Mouse (Mus musculus) urinary bladder, adult 2 months (tissue): ENCODE measurements around the gene Eid2. TPM values are rescaled to one million over a fixed set of nuclear protein-coding genes. Genes with fewer than 3 reads are reported as not detected.
A peak's percentile ranks its signal among the peaks of the same experiment; 100 is the strongest.
"Not testable (repeated sequence)": the region's sequence is repeated elsewhere in the genome, so short reads cannot be mapped to it uniquely, and the experiment has no call there.

Source experiments
- DNase-seq: peaks from one replicate; pipeline ENCODE4 v3.0.0; 2022; ENCODE audit warnings: low spot score
- polyA plus RNA-seq: library from polyadenylated mRNA; depleted of rRNA; stranded (reverse); fragments of >200 nt; gene quantifications from 2 replicates; pipeline ENCODE4 v1.2.3, GENCODE M21; 2012; rRNA removed

Eid2 gene
- polyA plus RNA-seq = 14.8 and 15.6 TPM in 2 replicates

DNA sequence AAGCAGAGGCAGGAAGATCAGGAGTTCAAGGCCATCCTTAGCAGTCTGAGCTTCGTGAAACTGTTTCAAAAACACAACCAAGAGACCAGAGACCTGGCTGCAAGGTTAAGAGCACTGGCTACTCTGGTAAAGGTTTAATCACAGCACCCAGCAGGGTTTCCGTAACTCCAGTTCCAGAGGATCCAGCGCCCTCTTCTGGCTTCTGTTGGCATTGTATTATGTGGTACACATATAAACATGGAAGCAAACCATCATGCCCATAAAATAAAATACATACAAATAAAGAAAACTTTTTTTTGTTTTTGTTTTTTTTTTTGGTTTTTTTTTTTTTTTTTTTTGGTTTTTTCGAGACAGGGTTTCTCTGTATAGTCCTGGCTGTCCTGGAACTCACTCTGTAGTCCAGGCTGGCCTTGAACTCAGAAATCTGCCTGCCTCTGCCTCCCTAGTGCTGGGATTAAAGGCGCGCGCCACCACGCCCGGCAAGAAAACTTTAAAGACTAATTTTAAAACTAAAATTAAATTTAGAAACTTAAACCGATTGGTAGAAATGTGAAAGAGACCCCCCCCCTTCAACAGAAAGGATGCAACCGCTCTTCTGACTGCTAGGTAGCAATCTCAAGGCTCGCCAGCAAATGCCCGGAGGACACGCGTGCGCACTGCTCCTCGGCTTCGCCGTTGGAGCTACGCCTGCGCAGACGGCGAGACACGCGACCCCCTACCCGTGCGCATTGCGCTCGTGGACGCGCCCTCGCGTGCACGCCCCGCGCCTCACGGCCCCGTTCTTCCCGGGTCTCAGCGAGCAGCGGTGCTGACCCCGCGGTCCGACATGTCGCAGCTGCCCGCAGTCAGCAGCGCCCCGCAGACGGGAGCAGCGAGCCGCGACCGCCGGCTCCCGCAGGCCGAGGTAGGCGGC lies at the start of gene Eid2:
TSS of gene Eid2 (plus strand) at position 753 of the 913 bp plus-strand sequence.
- DNase-seq = peak; percentile 63

DNA sequence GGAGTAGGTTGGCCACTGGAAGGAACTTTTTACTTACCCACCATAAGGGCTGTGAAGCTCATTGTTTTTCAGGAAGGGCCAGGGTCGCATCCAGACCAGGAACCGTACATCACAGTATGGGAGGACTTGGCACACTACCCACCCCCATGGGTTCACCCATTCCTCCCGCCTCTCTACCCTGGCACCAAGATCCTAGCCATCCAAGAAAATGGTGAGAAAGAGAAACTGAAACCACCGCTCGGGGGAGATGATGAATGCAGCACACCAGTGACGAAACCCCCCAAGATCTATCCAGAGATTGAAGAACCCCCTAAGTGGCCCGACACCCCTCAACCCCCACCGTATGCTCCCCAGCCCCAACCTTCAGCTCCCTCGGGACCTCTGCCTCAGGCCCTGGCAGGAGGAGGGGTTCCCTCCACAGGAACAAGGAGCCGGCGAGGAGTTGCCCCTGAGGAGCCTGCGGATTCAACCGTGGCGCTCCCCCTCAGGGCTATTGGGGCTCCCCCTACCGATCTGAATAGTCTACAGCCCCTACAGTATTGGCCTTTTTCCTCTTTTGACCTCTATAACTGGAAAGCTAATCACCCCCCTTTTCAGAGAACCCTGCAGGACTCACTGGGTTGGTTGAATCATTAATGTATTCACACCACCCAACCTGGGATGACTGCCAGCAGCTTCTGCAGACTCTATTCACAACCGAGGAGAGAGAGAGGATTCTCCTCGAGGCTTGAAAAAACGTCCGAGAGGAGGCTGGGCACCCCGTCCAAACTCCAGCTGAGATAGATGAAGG lies 48.5 kb upstream of the Eid2 start:
- not testable (repeated sequence) for DNase-seq

DNA sequence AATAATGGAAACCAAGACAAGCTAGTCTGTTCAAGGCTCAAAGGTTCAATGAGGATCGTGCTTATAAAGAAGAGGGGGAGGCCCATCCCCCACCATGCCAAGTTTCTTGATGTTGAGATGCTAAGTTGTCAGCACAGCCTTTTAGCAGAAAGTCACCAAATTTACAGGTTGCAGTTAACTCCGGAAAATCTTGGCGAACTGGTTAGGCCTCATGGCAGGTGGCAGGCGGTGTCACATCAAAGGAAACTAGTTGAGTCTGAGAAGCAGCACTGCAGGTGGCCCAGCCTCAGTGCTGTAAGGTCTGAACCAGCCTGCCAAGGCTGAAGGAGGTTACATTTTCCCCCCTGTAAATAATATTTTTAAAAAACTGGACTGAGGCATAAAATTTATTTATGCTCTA lies 40.8 kb upstream of the Eid2 start:
- not testable (repeated sequence) for DNase-seq

DNA sequence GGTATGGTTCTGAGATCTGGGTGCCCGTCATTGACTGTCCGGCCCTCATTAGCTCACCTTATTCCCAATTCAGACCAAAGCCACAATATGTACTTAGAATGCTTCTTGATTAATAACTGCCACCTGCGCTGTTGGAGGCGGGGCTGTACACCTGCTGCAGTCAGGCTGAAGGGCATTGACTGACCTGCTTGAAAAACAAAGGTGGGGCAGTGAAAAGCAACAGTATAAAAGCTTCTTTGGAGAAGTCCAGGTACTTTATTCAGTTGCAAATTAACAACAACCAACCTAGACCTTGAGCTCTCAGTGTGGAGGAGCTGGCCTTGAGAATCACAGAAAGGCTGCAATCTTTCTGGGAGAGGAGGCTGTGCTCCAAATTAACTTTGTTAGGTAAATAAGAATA lies 40.3 kb upstream of the Eid2 start:
- DNase-seq = not testable (repeated sequence)

DNA sequence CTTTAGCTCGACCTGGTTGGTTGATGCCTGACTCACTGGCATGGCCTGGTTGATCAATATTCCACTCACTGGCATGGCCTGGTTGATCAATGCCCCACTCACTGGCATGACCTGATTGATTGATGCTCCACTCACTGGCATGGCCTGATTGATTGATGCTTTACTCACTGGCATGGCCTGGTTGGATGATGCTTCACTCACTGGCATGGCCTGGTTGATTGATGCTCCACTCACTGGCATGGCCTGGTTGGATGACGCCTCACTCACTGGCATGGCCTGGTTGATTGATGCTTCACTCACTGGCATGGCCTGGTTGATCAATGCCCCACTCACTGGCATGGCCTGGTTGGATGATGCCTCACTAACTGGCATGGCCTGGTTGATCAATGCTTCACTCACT lies 23.7 kb upstream of the Eid2 start:
- DNase-seq = not testable (repeated sequence)

DNA sequence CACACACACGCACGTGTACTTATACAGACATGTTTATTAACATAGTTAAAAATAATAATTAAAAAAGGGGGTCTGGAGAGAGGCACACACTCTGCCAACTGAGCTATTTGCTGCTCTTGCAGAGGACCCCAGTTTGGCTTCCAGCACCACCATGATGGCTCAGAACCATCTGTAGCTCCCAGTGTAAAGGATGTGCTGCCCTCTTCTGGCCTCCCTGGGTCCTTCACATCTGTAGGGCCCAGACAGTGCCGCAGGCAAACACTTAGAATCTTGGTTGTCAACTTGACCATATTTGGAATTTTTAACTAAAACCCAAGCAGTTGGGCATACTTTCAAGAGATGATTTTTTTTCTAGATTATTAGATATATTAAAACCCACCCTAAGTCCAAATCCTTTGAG lies 18.7 kb upstream of the Eid2 start:
- DNase-seq = no peak

DNA sequence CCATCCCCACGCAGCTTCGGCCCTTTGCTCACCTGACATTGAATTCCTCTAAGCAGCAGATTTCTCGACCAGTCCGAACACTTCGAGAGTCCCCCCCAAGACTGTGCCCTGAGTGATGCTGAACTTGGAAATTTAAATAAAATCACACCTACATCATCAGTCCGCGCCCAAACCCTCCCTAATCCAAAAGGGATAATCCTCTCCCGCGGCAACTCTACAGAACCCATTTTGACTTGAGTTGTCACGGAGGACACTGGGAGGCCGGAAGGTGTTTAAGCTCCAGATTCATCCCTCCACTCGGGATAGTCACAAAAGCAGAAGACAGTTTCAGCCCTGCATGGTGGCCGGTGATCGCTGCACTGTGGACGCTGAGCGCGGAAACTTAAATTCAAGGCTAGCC lies 15.7 kb upstream of the Eid2 start:
- DNase-seq = no peak

DNA sequence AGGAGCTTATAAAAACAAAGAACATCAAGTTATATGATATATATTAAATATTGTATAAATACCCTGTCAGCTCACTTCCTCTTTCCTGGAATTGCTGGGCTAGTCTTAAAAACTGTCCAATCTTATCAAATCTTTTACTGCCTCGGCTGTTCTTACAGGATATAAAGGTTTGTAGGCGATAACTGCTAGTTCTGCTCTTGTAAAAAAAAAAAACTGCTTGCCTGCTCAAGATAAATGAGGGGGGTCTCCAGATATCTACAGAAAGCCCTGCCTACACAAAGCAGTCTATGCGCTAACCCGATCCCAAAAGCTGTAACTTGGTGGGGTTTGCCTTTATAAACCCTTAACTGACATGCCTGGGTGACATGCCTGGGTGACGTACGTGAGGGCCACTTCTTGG lies 13.1 kb upstream of the Eid2 start:
- DNase-seq = no peak

DNA sequence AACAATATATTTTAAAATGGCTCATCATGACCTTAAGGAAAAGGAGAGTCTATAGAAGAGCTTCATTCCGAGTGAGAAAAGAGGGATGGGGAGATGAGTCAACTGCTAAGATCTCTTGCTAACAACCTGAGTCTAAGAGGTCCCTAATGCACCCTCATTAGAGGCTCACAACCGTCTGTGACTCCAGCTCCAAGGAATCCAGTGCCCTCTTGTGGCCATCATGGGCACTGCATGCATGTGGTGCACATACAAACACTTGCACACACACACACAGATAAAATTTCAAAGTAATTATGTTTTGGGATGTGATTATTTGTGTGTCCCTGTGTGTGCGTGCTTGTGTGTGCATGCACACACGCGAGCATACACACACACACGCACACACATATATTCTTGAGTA lies 12.2 kb upstream of the Eid2 start:
- DNase-seq = no peak

DNA sequence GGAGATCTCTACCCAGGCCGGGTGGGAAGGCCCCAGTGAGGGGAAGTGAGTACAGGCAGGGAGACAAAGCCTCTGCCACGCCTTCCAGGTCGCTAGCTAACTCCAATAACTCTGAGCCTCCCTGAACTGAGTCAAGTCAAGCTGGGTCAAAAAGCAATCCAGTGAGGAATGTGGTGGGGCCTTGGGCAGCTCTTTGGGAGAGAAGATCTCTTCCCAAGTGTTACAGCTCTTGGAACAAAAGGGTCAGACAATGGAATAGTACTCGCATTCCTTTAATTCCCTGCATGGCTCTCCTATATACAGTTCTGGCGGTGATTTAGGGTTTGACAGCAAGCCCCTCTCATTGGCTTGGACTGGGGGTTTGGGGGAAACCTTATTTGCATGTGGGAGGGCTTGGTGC lies 4.8 kb upstream of the Eid2 start:
- DNase-seq = no peak

DNA sequence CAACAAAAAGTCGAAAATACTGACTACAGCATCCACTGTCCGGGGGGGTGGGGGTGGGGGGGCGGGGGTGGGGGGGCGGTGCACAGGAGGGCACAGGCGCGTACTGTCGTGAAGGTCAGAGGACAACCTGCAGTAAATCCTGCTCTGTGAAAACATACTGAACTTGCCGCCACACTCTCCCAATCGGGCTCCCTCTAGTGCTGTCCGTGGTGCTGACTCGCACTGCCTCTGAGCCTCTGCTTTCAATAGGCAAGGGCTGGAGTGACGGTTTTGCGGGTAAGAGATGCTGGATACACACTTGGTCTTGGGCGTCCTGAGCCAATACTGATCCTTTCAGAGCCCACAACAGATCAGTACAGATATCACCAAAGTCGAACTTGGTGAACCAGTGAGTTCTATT lies 3.9 kb upstream of the Eid2 start:
- DNase-seq = peak; percentile 34

DNA sequence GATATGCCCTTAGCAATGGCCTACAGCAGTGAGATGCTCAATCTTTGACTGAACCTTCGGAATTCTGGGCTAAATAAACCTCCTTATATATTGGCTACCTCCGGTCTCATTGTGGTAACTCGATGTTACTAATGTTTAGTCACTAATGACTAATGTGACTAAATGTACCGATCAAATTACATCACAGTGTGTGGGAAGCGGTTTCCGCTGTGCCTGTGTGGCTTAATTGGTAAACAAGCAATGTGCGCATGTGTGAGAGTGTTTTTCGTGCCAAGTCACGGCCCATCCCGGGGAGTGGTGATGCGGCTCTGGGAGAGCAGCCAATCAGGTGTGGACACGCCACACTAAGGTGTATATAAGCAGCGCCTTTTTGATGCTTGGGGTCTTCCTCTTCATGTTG lies 2.3 kb upstream of the Eid2 start:
- DNase-seq = no peak

DNA sequence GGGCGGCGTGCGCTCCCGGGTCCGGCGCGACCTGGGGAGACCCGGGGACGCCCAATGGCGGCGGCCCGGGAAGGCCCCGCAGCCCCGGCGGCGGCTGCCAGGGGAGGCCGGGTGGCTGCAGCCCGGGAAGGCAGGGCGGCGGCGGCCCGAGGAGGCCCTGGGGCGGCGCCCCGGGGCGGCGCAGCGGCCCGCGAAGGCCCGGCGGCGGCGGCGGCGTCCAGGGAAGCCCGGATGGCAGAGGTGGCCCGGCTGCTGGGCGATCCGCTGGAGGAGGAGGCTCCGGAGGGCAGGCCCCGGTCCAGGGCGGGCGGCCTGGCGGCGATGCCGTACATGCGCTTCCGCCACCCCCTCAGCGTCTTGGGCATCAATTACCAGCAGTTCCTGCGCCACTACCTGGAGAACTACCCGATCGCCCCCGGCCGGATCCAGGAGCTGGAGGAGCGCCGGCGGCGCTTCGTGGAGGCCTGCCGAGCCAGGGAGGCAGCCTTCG lies 406 bp downstream of the Eid2 start:
- peak; percentile 67 for DNase-seq

DNA sequence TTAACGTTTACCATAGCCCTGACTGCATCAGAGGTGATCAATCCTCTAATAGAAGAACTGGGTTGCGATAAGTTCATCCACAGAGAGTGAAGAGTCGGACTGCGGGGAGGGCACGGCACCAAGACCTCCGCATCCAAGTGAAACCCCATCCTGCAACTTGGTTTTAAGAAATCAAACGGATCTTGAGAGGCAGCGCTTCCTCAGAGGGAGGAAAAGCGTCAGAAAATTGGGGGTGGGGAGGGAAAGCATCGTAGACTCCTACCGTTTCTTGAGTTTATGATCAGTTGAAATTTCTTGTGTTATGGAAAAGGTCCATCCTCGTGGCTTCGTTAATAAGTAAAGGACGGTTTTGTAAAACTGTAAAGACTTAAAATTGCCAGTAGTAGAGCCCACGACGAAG lies 895 bp downstream of the Eid2 start:
- DNase-seq = no peak

DNA sequence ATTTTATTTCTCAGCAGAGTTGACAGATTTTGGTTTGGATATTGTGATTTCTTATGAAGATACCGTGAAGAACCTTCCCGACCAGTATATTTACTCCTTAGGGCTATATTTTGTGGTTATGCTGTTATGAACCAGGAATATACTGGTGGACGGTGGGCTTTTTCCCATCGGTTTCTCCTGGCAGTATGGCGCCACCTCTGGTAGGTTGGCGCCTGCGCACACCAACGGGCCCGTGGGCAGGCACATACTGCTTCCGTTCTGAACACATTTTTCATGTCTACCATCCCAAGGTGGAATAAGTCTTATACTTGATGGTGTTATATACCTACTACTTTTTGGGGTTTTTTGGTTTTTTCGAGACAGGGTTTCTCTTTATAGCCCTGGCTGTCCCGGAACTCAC lies 1.7 kb downstream of the Eid2 start:
- DNase-seq = no peak

DNA sequence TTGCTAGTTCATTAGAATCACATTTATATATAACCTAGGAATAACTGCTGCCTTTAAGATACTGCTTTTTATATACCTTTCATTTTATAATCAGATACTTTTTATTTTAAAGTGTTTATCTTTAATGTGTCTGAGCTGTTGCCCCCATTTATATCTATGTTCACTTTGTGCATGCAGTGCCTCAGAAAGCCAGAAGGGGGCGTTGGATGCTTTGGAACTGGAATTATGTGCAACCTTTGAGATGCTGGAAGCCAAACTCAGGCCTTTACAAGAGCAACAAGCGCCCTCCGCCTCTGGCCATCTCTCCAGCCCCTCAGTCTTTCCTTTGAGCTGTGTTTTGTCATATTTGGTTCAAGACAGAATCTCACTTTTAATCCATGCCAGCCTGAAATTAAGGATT lies 4.1 kb downstream of the Eid2 start:
- no peak for DNase-seq

DNA sequence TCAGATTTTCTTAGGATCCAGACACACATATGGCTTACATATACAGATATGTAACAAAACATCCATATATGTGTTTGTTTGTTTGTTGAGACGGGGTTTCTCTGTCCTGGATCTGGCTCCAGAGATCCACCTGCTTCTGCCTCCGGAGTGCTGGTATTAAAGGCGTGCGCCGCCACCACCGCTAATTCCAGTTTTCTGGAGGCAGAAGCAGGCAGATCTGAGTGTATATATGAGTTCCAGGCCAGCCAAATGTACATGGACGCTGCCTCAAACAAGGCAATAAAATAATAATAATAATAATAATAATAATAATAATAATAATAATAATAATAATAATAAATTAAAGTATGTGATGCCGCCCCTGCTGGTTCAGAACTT lies 9.5 kb downstream of the Eid2 start:
- DNase-seq = no peak

DNA sequence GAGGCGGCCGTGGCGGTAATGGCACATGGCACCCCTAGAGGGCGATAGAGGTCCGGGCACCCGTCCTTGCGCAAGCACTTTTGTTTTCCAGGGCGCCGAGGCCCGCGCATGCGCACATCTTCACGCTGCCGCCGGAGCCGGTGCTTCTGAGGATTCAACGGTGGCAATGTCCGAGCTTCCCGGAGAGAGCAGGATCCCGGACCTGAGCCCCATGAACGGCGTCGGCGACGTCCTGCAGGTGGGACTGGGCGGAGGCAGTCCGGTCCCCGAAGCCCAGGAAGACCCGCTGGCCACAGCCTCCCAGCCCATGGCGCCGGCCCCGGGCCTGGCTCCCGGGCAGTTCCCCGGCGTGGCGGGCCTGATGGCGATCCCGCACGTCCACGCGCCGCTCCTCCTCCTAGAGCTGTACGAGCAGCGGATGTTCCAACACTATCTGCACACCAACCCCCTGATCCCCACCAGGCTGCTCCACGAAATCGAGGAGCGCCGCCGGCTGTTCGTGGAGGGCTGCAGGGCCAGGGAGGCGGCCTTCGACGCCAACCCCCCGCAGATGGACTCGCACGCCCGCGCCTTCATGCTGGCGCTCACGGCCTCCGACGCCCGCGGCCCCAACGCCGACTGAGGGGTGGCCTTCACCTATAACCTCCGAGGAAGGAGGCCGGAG lies 10.1 kb downstream of the Eid2 start, which contains the start of gene Eid2b:
TSS of gene Eid2b (plus strand) at position 125 of the 664 bp plus-strand sequence.
- DNase-seq = peak; percentile 95

DNA sequence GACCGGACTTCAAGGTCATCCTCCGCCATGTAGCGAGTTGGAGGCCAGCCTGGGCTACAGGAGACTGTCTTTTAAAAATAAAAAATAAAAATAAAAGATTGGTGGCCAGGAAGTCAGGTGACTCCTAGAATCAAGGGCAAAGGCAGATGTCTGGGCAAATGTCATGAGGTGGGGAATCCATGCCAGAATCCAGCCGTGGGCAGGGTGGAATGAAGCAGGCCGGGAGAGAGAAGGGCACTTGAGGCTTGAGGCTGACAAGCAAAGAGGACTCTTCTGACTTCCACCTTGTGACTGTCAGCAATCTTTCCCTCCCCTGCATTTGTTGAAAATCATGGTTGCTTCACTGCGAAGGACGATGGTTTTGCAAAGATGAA lies 10.6 kb downstream of the Eid2 start:
- no peak for DNase-seq

DNA sequence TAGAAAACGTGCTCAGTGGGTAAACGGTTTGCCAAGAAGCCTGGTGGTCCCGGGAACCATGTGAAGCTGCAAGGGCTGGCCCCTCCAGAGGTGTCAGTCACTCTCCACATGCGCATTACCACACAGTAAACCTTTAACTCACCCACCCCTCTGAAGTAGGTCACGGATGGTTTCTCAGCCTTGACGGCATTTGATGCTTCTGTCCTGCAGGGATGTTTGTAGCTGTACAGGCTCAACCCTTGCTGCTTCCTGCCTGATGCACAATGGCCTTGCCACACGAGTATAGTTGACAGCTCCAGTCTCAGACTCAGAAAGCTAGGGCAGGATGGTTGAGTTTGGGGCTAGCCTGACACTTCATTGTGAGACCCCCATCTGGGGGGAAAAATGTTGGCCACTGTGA lies 12.9 kb downstream of the Eid2 start:
- no peak for DNase-seq

DNA sequence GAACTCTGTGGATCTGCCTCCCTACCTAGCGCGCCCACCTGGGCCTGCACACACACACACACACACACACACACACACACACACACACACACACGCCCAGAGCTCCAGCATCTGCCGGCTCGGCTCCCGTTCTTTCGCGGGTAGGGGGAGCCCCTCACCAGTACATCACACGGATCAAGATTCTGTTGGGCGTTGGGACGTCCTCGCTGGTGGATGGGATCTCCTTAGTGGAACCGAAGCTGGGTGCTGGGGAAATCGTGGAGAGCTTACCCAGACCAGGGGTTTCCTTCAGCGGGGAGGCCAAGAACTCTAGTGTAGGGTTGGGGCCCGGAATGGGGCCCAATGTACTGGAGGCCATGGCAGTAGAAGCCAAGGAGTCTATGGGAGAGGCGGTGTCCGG lies 22.5 kb downstream of the Eid2 start:
- DNase-seq = no peak
